Mouse (Mus musculus) midbrain, embryonic 14.5 days (tissue): Measurements from ENCODE around the gene Dlg2. TPM values are rescaled to one million over a fixed set of nuclear protein-coding genes. Genes with fewer than 3 reads are reported as not detected.

Experiments used
- ATAC-seq: fragments of 200-750 bp; cut with Nextera tagmentation; 2 replicates; pipeline ENCODE4 v1.8.0; 2017; ENCODE audit warnings: moderate number of reproducible peaks, moderate library complexity; ENCODE audit not compliant: low FRiP score, low TSS enrichment
- DNase-seq: peaks from one replicate; pipeline ENCODE4 v3.0.0-alpha.2; 2015
- H3K27ac ChIP-seq: fragments of 300-500 bp; sonication (generic); replicated peaks from 2 replicates; pipeline ENCODE4 v1.5.1; 2014; ENCODE audit warnings: mild to moderate bottlenecking, low read depth, low read length, moderate library complexity
- H3K27me3 ChIP-seq: fragments of 300-500 bp; sonication (generic); 2 replicates; pipeline ENCODE4 v1.6.1; 2014; ENCODE audit warnings: low read length, control low read depth, mixed read lengths; ENCODE audit not compliant: control insufficient read depth, insufficient read depth
- H3K36me3 ChIP-seq: fragments of 300-500 bp; sonication (generic); 2 replicates; pipeline ENCODE4 v1.6.1; 2014; ENCODE audit warnings: low read length, control low read depth; ENCODE audit not compliant: control insufficient read depth, insufficient read depth
- H3K4me1 ChIP-seq: fragments of 300-500 bp; sonication (generic); 2 replicates; pipeline ENCODE4 v1.6.1; 2014; ENCODE audit warnings: mild to moderate bottlenecking, antibody characterized with exemption, low read length, control low read depth; ENCODE audit not compliant: control insufficient read depth, insufficient read depth
- H3K4me2 ChIP-seq: fragments of 300-500 bp; sonication (generic); 2 replicates; pipeline ENCODE4 v1.6.1; 2014; ENCODE audit warnings: mild to moderate bottlenecking, low read length, moderate library complexity
- H3K4me3 ChIP-seq: fragments of 300-500 bp; sonication (generic); replicated peaks from 2 replicates; pipeline ENCODE4 v1.5.1; 2014; ENCODE audit warnings: low read depth, low read length
- H3K9ac ChIP-seq: fragments of 300-500 bp; sonication (generic); replicated peaks from 2 replicates; pipeline ENCODE4 v1.6.1; 2014; ENCODE audit warnings: mild to moderate bottlenecking, low read length, moderate library complexity
- H3K9me3 ChIP-seq: fragments of 300-500 bp; sonication (generic); 2 replicates; pipeline ENCODE4 v1.6.1; 2016; ENCODE audit warnings: low read length, control low read depth, mixed read lengths; ENCODE audit not compliant: control insufficient read depth
- WGBS: fragments of 180-500 bp; shearing (Covaris S2); extraction: QIAGEN DNeasy Blood & Tissue Kit; methylation state at CpG from one replicate; pipeline ENCODE4 v1.1.7; 2014; 5-methylcytosine and 5-hydroxymethylcytosine counted together
- polyA plus RNA-seq: library from polyadenylated mRNA; unstranded; fragments of >200 nt; fragmentation: Nextera tagmentation; extraction: Ambion mirVana; gene quantifications from 2 replicates; pipeline ENCODE4 v1.2.1, GENCODE M21; 2014

Gene Dlg2
- polyA plus RNA-seq, 1 experiment from 2014 or later, result 19.3 TPM

- no peaks in the 10 kb centered on the region for H3K36me3 ChIP-seq
- H3K4me2 ChIP-seq, result no peak overlapping the region
- ATAC-seq (no peak), DNase-seq (no peak)
- no peaks in the 10 kb centered on the region for H3K27me3 ChIP-seq
- H3K27ac ChIP-seq, result no peak overlapping the region
- H3K4me1 ChIP-seq, result no peaks in the 10 kb centered on the region
- no peaks in the 10 kb centered on the region for H3K9me3 ChIP-seq
- WGBS, result 92% methylated on average over 1 of the region's 1 CpGs
- H3K4me3 ChIP-seq, result no peak overlapping the region
- H3K9ac ChIP-seq, result no peak overlapping the region
Observed at GRCm38 (mm10) chr7:91525859-91526258, 1049.4 kb downstream of the Dlg2 start.

- Histone ChIP-seq H3K27me3 (no peaks in the 10 kb centered on the region), H3K9ac (peak overlapping the region; percentile 59), H3K4me2 (peak overlapping the region; percentile 56), H3K4me1 (no peaks in the 10 kb centered on the region), H3K4me3 (peak overlapping the region; percentile 44), H3K36me3 (no peaks in the 10 kb centered on the region), H3K9me3 (no peaks in the 10 kb centered on the region), H3K27ac (peak overlapping the region; percentile 63; the same call in 1 of the 2 replicates)
- peak; percentile 76; the same call in 1 of the 2 replicates for ATAC-seq
- DNase-seq, result peak; percentile 69
- WGBS, result 3% methylated on average over 29 of the region's 29 CpGs
Observed at GRCm38 (mm10) chr7:91542597-91543285, 1066.3 kb downstream of the Dlg2 start.

GRCm38 (mm10) chr7:91543286-91543650, 1066.8 kb downstream of the Dlg2 start:
- 46% methylated on average over 4 of the region's 4 CpGs for WGBS
- Histone ChIP-seq H3K36me3 (no peaks in the 10 kb centered on the region), H3K9ac (peak overlapping the region; percentile 59), H3K4me3 (peak overlapping the region; percentile 44), H3K9me3 (no peaks in the 10 kb centered on the region), H3K27me3 (no peaks in the 10 kb centered on the region), H3K4me2 (peak overlapping the region; percentile 56), H3K27ac (peak overlapping the region; percentile 63; the same call in 1 of the 2 replicates), H3K4me1 (no peaks in the 10 kb centered on the region)
- ATAC-seq (0 out of 2 replicates have a peak, but pooled peaks have one; percentile 14), DNase-seq (no peak)

- H3K4me3 ChIP-seq, result no peak overlapping the region
- DNase-seq (no peak), ATAC-seq (no peak)
- H3K9me3 ChIP-seq, result no peaks in the 10 kb centered on the region
- H3K4me1 ChIP-seq, result no peaks in the 10 kb centered on the region
- no peak overlapping the region for H3K27ac ChIP-seq
- no peaks in the 10 kb centered on the region for H3K36me3 ChIP-seq
- H3K4me2 ChIP-seq, result 0 out of 2 replicates have a peak overlapping the region, but pooled peaks have one; percentile 25
- H3K27me3 ChIP-seq, result no peaks in the 10 kb centered on the region
- H3K9ac ChIP-seq, result no peak overlapping the region
- 87% methylated on average over 3 of the region's 3 CpGs for WGBS
Observed at GRCm38 (mm10) chr7:91544600-91544999, 1068.1 kb downstream of the Dlg2 start.

- no peak overlapping the region for H3K4me3 ChIP-seq
- H3K9ac ChIP-seq, result no peak overlapping the region
- DNase-seq (no peak), ATAC-seq (no peak)
- H3K27ac ChIP-seq, result no peak overlapping the region
- WGBS, result 69% methylated on average over 1 of the region's 1 CpGs
- no peaks in the 10 kb centered on the region for H3K4me1 ChIP-seq
- H3K36me3 ChIP-seq, result no peaks in the 10 kb centered on the region
- H3K9me3 ChIP-seq, result no peaks in the 10 kb centered on the region
- no peaks in the 10 kb centered on the region for H3K27me3 ChIP-seq
- no peak overlapping the region for H3K4me2 ChIP-seq
Observed at GRCm38 (mm10) chr7:91548796-91549195, 1072.3 kb downstream of the Dlg2 start.

GRCm38 (mm10) chr7:91557582-91557981, 1081.1 kb downstream of the Dlg2 start:
- no peaks in the 10 kb centered on the region for H3K9me3 ChIP-seq
- no peaks in the 10 kb centered on the region for H3K36me3 ChIP-seq
- ATAC-seq, result no peak
- H3K4me3 ChIP-seq, result no peak overlapping the region
- H3K4me1 ChIP-seq, result no peaks in the 10 kb centered on the region
- DNase-seq, result no peak
- no peaks in the 10 kb centered on the region for H3K27me3 ChIP-seq
- H3K4me2 ChIP-seq, result no peak overlapping the region
- H3K27ac ChIP-seq, result no peak overlapping the region
- no peak overlapping the region for H3K9ac ChIP-seq

GRCm38 (mm10) chr7:91567423-91567822, 1091.0 kb downstream of the Dlg2 start:
- H3K27ac ChIP-seq, result no peak overlapping the region
- no peak overlapping the region for H3K4me2 ChIP-seq
- no peak overlapping the region for H3K9ac ChIP-seq
- H3K4me1 ChIP-seq, result no peaks in the 10 kb centered on the region
- ATAC-seq, result no peak
- no peak overlapping the region for H3K4me3 ChIP-seq
- no peaks in the 10 kb centered on the region for H3K36me3 ChIP-seq
- DNase-seq, result no peak
- no peaks in the 10 kb centered on the region for H3K27me3 ChIP-seq
- H3K9me3 ChIP-seq, result no peaks in the 10 kb centered on the region

GRCm38 (mm10) chr7:91570969-91571368, 1094.5 kb downstream of the Dlg2 start:
- ATAC-seq, result no peak
- H3K36me3 ChIP-seq, result no peaks in the 10 kb centered on the region
- no peaks in the 10 kb centered on the region for H3K4me1 ChIP-seq
- no peak overlapping the region for H3K9ac ChIP-seq
- no peak overlapping the region for H3K4me2 ChIP-seq
- H3K27ac ChIP-seq, result no peak overlapping the region
- H3K27me3 ChIP-seq, result no peaks in the 10 kb centered on the region
- WGBS, result 81% methylated on average over 2 of the region's 2 CpGs
- no peak overlapping the region for H3K4me3 ChIP-seq
- no peaks in the 10 kb centered on the region for H3K9me3 ChIP-seq
- DNase-seq, result no peak

GRCm38 (mm10) chr7:91572666-91573065, 1096.2 kb downstream of the Dlg2 start:
- Histone ChIP-seq H3K4me1 (no peaks in the 10 kb centered on the region), H3K27me3 (no peaks in the 10 kb centered on the region), H3K36me3 (no peaks in the 10 kb centered on the region), H3K9ac (no peak overlapping the region), H3K27ac (no peak overlapping the region), H3K9me3 (no peaks in the 10 kb centered on the region), H3K4me3 (no peak overlapping the region), H3K4me2 (no peak overlapping the region)
- ATAC-seq, result no peak
- no peak for DNase-seq
- WGBS, result 70% methylated on average over 2 of the region's 2 CpGs
